Mouse (Mus musculus) C2C12 (cell line): ENCODE data around the gene Scube2. TPM values are rescaled to one million over a fixed set of nuclear protein-coding genes. Genes with fewer than 3 reads are reported as not detected.

ENCODE experiments used
- H3K27me3 ChIP-seq: one replicate; pipeline ENCODE4 v1.6.1; 2011; ENCODE audit not compliant: control insufficient read depth, insufficient read depth, insufficient read length
- H3K36me3 ChIP-seq: one replicate; pipeline ENCODE4 v1.6.1; 2011; ENCODE audit not compliant: control insufficient read depth, insufficient read depth
- H3K4me3 ChIP-seq: one replicate; pipeline ENCODE4 v1.5.1; 2011; ENCODE audit warnings: mild to moderate bottlenecking, control low read depth; ENCODE audit not compliant: poor library complexity, insufficient read depth, severe bottlenecking
- H3K79me2 ChIP-seq: one replicate; pipeline ENCODE4 v1.6.1; 2011; ENCODE audit not compliant: control insufficient read depth, insufficient read depth
- H3K79me3 ChIP-seq: one replicate; pipeline ENCODE4 v1.6.1; 2011; ENCODE audit warnings: low read depth, control low read depth
- H3ac ChIP-seq: one replicate; pipeline ENCODE3; 2011; ENCODE audit warnings: low read depth; ENCODE audit not compliant: control insufficient read depth, insufficient read length
- CEBPB ChIP-seq: IDR thresholded peaks from one replicate; pipeline ENCODE4 v1.6.1; 2011; ENCODE audit warnings: low read depth, mild to moderate bottlenecking, control low read depth, moderate library complexity
- CTCF ChIP-seq: IDR thresholded peaks from one replicate; pipeline ENCODE4 v1.5.1; 2011; ENCODE audit not compliant: control insufficient read depth, insufficient read depth, insufficient read length
- FOSL1 ChIP-seq: IDR thresholded peaks from one replicate; pipeline ENCODE4 v1.8.0; 2011; ENCODE audit warnings: mild to moderate bottlenecking, low read length; ENCODE audit not compliant: poor library complexity, insufficient read depth, severe bottlenecking
- MAX ChIP-seq: IDR thresholded peaks from one replicate; pipeline ENCODE4 v1.6.1; 2011; ENCODE audit warnings: mild to moderate bottlenecking, control low read depth
- MYOD1 ChIP-seq: IDR thresholded peaks from one replicate; pipeline ENCODE4 v1.6.1; 2011; ENCODE audit warnings: low read depth; ENCODE audit not compliant: control insufficient read depth, insufficient read length
- MYOG ChIP-seq: IDR thresholded peaks from one replicate; pipeline ENCODE4 v1.6.1; 2011; ENCODE audit not compliant: control insufficient read depth, insufficient read length; ENCODE audit errors: extremely low read depth
- USF1 ChIP-seq: IDR thresholded peaks from one replicate; pipeline ENCODE4 v1.6.1; 2011; ENCODE audit warnings: low read depth, mild to moderate bottlenecking, control low read depth, moderate library complexity
- polyA plus RNA-seq: library from polyadenylated mRNA; unstranded; fragments of >200 nt; fragmentation: generic; extraction: Trizol; gene quantifications from one replicate; pipeline ENCODE4 v1.2.1, GENCODE M21; 2012; ENCODE audit warnings: missing spikeins

Gene Scube2
- polyA plus RNA-seq, 1 experiment, result 0.06 TPM

GRCm38 (mm10) chr7:109818600-109818999 is 46.9 kb downstream of the Scube2 start:
- TF ChIP-seq CTCF (no peak), USF1 (no peak), FOSL1 (no peak), MYOD1 (no peak), CEBPB (no peak), MAX (no peak), MYOG (no peak)

GRCm38 (mm10) chr7:109817954-109818353 is 47.5 kb downstream of the Scube2 start:
- Histone ChIP-seq H3K36me3 (no peaks in the 10 kb centered on the region), H3K27me3 (peaks cover 22% of the 10 kb centered on the region), H3K79me3 (no peaks in the 10 kb centered on the region), H3K79me2 (no peaks in the 10 kb centered on the region), H3ac (no peak overlapping the region), H3K4me3 (no peak overlapping the region)
- TF ChIP-seq CTCF, result no peak
- no peak for TF ChIP-seq CEBPB
- TF ChIP-seq USF1, result no peak
- no peak for TF ChIP-seq MAX
- no peak for TF ChIP-seq MYOD1
- no peak for TF ChIP-seq MYOG
- TF ChIP-seq FOSL1, result no peak

More at GRCm38 (mm10) chr7:109818600-109818999, 46.9 kb downstream of the Scube2 start:
- Histone ChIP-seq H3K27me3 (peaks cover 18% of the 10 kb centered on the region), H3K4me3 (no peak overlapping the region), H3ac (no peak overlapping the region), H3K79me3 (no peaks in the 10 kb centered on the region), H3K79me2 (no peaks in the 10 kb centered on the region), H3K36me3 (no peaks in the 10 kb centered on the region)

- no peaks in the 10 kb centered on the region for H3K36me3 ChIP-seq
- no peaks in the 10 kb centered on the region for H3K79me3 ChIP-seq
- H3K4me3 ChIP-seq, result no peak overlapping the region
- no peak overlapping the region for H3ac ChIP-seq
- peaks cover 24% of the 10 kb centered on the region for H3K27me3 ChIP-seq
- H3K79me2 ChIP-seq, result no peaks in the 10 kb centered on the region
- TF ChIP-seq CTCF, result no peak
These were observed 51.9 kb downstream of the Scube2 start for GRCm38 (mm10) chr7:109813330-109814140.

- Histone ChIP-seq H3K79me3 (no peaks in the 10 kb centered on the region), H3K36me3 (no peaks in the 10 kb centered on the region), H3K4me3 (no peak overlapping the region), H3K27me3 (peaks cover 7% of the 10 kb centered on the region), H3ac (no peak overlapping the region), H3K79me2 (no peaks in the 10 kb centered on the region)
- TF ChIP-seq CTCF (no peak), MYOD1 (no peak), MYOG (no peak), USF1 (no peak), FOSL1 (no peak), MAX (no peak), CEBPB (no peak)
These were observed 57.6 kb downstream of the Scube2 start for GRCm38 (mm10) chr7:109807616-109808485.

GRCm38 (mm10) chr7:109804843-109805242 is 60.6 kb downstream of the Scube2 start:
- TF ChIP-seq MYOG (no peak), USF1 (no peak)
- H3K79me2 ChIP-seq, result no peaks in the 10 kb centered on the region

GRCm38 (mm10) chr7:109804355-109804754 is 61.1 kb downstream of the Scube2 start:
- no peaks in the 10 kb centered on the region for H3K36me3 ChIP-seq
- TF ChIP-seq USF1, result no peak
- H3ac ChIP-seq, result no peak overlapping the region
- H3K4me3 ChIP-seq, result no peak overlapping the region
- no peaks in the 10 kb centered on the region for H3K27me3 ChIP-seq
- no peaks in the 10 kb centered on the region for H3K79me2 ChIP-seq
- H3K79me3 ChIP-seq, result no peaks in the 10 kb centered on the region

More at GRCm38 (mm10) chr7:109804843-109805242, 60.6 kb downstream of the Scube2 start:
- H3ac ChIP-seq, result no peak overlapping the region
- H3K4me3 ChIP-seq, result no peak overlapping the region
- H3K27me3 ChIP-seq, result no peaks in the 10 kb centered on the region
- no peaks in the 10 kb centered on the region for H3K36me3 ChIP-seq
- no peaks in the 10 kb centered on the region for H3K79me3 ChIP-seq
